Mouse (Mus musculus) midbrain, embryonic 13.5 days (tissue): ENCODE measurements around the gene Pecr. TPM values are rescaled to one million over a fixed set of nuclear protein-coding genes. Genes with fewer than 3 reads are reported as not detected.

Experiments
- ATAC-seq: fragments of 200-750 bp; cut with Nextera tagmentation; 2 replicates; pipeline ENCODE4 v1.8.0; 2017; ENCODE audit warnings: mild to moderate bottlenecking, moderate TSS enrichment, moderate library complexity
- H3K27ac ChIP-seq: fragments of 300-500 bp; sonication (generic); 2 replicates; pipeline ENCODE4 v1.5.1; 2015; ENCODE audit warnings: inconsistent platforms, mild to moderate bottlenecking, moderate library complexity
- H3K27me3 ChIP-seq: fragments of 300-500 bp; sonication (generic); 2 replicates; pipeline ENCODE4 v1.6.1; 2015; ENCODE audit warnings: mild to moderate bottlenecking, inconsistent platforms
- H3K36me3 ChIP-seq: fragments of 300-500 bp; sonication (generic); 2 replicates; pipeline ENCODE4 v1.6.1; 2015; ENCODE audit warnings: mild to moderate bottlenecking, inconsistent platforms
- H3K4me1 ChIP-seq: fragments of 300-500 bp; sonication (generic); replicated peaks from 2 replicates; pipeline ENCODE4 v1.6.1; 2015; ENCODE audit warnings: inconsistent platforms
- H3K4me2 ChIP-seq: fragments of 300-500 bp; sonication (generic); replicated peaks from 2 replicates; pipeline ENCODE4 v1.6.1; 2015; ENCODE audit warnings: moderate library complexity, mild to moderate bottlenecking, inconsistent platforms
- H3K4me3 ChIP-seq: fragments of 300-500 bp; sonication (generic); replicated peaks from 2 replicates; pipeline ENCODE4 v1.5.1; 2015; ENCODE audit warnings: mild to moderate bottlenecking, inconsistent platforms
- H3K9ac ChIP-seq: fragments of 300-500 bp; sonication (generic); replicated peaks from 2 replicates; pipeline ENCODE4 v1.6.1; 2015; ENCODE audit warnings: mild to moderate bottlenecking, inconsistent platforms
- H3K9me3 ChIP-seq: fragments of 300-500 bp; sonication (generic); 2 replicates; pipeline ENCODE4 v1.6.1; 2016; ENCODE audit warnings: mild to moderate bottlenecking, inconsistent platforms
- WGBS: fragments of 180-500 bp; shearing (Covaris S2); methylation state at CpG from one replicate; pipeline ENCODE4 v1.1.7; 2015; 5-methylcytosine and 5-hydroxymethylcytosine counted together
- polyA plus RNA-seq: library from polyadenylated mRNA; unstranded; fragments of >200 nt; fragmentation: Nextera tagmentation; extraction: Ambion mirVana; gene quantifications from 2 replicates; pipeline ENCODE4 v1.2.1, GENCODE M21; 2015

Gene Pecr
- 8.7 and 10.2 TPM in 2 replicates for polyA plus RNA-seq

DNA sequence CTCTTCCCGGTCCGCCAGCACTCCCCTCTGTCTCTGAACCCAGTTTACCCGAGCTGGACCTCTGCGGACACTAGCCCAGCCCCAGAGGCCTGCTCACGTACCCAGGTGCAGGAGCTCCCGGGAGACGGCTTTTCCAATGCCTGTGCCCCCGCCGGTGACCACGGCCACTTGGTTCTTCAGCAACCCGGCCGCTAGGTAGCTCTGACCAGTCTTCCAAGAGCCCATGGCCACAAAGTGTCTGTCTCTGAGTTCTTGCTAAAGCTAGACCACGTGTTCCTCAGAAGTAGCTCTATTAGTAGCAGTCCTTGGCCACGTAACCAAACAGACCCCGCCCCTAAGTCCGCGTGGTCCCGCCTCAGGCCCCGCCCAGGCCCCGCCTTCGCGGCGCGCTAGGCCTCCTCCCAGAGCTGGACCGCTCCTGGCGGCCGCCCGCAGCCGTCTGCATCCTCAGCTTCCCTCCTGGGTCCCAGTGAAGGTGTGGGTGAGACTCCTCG is at the start of gene Pecr, which contains the start of gene Tmem169:
Pecr (minus strand) TSS at position 323 of the 494 bp plus-strand sequence.
Tmem169 (plus strand) TSS at position 378 of the 494 bp plus-strand sequence.
- H3K9me3 ChIP-seq = no peaks in the 10 kb centered on the region
- under 1% methylated on average over 30 of the region's 30 CpGs for WGBS
- peak within 1 kb of the TSS; percentile 84 for H3K4me2 ChIP-seq
- peak within 1 kb of the TSS; percentile 81 for H3K9ac ChIP-seq
- no peaks in the 10 kb centered on the region for H3K27me3 ChIP-seq
- peak within 1 kb of the TSS; percentile 54 for H3K4me3 ChIP-seq
- H3K36me3 ChIP-seq = peaks cover 5% of the 10 kb centered on the region; the same call in 1 of the 2 replicates
- H3K4me1 ChIP-seq = peaks cover 34% of the 10 kb centered on the region
- peak; percentile 96 for ATAC-seq
- peak within 1 kb of the TSS; percentile 87 for H3K27ac ChIP-seq

DNA sequence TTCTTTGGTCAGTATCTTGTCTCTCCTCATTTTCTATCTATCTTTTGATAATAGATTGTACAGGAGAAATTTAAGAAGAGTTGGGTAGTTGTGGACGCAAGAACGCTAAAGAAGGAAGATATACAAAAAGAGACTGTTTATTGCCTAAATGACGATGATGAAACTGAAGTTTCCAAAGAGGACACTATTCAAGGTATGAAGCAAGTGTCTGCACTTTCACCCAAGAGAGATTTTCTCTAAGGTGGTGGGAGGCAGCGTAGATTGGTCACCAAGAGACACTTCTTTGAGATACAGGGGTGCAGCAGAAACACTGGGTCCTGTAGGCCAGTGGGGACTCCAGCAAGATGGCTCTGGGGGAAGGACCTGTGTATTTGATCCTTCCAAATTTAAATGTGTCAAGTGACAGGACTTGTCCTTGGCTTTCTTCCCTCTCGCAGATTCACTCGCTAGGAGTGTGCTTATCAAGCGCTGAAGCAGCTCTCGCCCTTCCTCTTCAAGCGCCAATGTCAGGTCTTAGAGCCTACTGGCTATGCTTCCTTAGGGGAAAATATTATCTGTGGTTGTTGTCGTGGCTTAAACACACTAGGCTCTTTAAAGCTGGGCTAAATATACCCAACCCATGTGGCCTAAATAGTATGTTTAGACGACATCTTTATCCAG is 42.2 kb upstream of the Pecr start:
- 96% methylated on average over 11 of the region's 11 CpGs for WGBS
- H3K4me1 ChIP-seq = no peaks in the 10 kb centered on the region
- ATAC-seq = no peak
- H3K4me3 ChIP-seq = no peak overlapping the region
- no peak overlapping the region for H3K9ac ChIP-seq
- H3K4me2 ChIP-seq = no peak overlapping the region
- peaks cover 61% of the 10 kb centered on the region for H3K36me3 ChIP-seq
- H3K27ac ChIP-seq = no peak overlapping the region
- no peaks in the 10 kb centered on the region for H3K9me3 ChIP-seq
- H3K27me3 ChIP-seq = no peaks in the 10 kb centered on the region

DNA sequence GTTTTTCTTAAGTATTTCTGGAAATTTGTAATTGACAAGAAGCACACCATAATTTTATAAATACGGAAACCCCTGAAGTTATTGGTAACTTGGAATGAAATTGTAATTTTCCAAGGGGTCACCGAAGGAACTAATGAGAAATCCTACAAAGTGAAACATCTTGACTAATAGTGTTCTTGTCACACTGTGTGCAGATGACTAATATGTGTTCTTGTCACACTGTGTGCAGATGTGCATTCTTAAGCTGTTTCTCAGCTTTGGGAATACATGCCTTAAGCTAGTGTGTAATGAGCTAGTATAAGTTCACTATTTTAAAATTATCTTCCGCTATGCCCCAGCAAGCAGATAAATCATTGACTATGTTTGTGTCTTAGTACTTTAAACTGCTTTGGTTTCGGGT is 39.1 kb upstream of the Pecr start:
- no peaks in the 10 kb centered on the region for H3K4me1 ChIP-seq
- peaks cover 68% of the 10 kb centered on the region for H3K36me3 ChIP-seq
- no peak for ATAC-seq
- no peak overlapping the region for H3K4me3 ChIP-seq
- no peaks in the 10 kb centered on the region for H3K27me3 ChIP-seq
- no peak overlapping the region for H3K27ac ChIP-seq
- H3K9me3 ChIP-seq = no peaks in the 10 kb centered on the region
- H3K9ac ChIP-seq = no peak overlapping the region
- no peak overlapping the region for H3K4me2 ChIP-seq
- 96% methylated on average over 4 of the region's 4 CpGs for WGBS

GRCm38 (mm10) chr1:72320759-72321158 is 36.6 kb upstream of the Pecr start:
- H3K9me3 ChIP-seq = no peaks in the 10 kb centered on the region
- 91% methylated on average over 5 of the region's 5 CpGs for WGBS
- no peak overlapping the region for H3K4me2 ChIP-seq
- H3K27me3 ChIP-seq = no peaks in the 10 kb centered on the region
- no peak overlapping the region for H3K9ac ChIP-seq
- no peaks in the 10 kb centered on the region for H3K4me1 ChIP-seq
- H3K36me3 ChIP-seq = peaks cover 52% of the 10 kb centered on the region
- ATAC-seq = no peak
- H3K27ac ChIP-seq = no peak overlapping the region
- H3K4me3 ChIP-seq = no peak overlapping the region

- 77% methylated on average over 7 of the region's 7 CpGs for WGBS
- Histone ChIP-seq H3K36me3 (peaks cover 43% of the 10 kb centered on the region), H3K4me3 (no peak overlapping the region), H3K27ac (no peak overlapping the region), H3K4me2 (no peak overlapping the region), H3K9ac (no peak overlapping the region), H3K9me3 (no peaks in the 10 kb centered on the region), H3K4me1 (no peaks in the 10 kb centered on the region), H3K27me3 (no peaks in the 10 kb centered on the region)
- no peak for ATAC-seq
Measured at GRCm38 (mm10) chr1:72316901-72317300, 32.8 kb upstream of the Pecr start.

DNA sequence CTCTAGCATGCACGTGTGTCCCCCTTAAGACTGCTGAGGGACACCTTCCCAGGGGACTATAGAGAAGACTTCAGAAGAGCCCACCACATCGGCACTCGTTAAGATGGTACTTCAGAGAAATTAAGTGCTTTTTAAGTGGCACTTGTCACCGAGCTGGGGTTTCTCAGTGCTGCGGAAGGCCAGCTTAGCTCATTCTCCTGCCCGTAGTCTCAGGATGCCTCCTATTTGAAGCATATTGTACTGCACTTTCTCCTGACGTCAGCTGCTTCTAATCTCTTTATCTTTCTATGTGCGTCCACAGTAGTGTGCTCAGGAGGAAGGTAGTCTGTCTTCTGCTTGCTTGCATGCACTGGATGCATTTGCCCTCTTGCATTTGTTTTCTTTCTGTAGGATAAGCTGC is 32.3 kb upstream of the Pecr start:
- no peak overlapping the region for H3K4me3 ChIP-seq
- H3K27me3 ChIP-seq = no peaks in the 10 kb centered on the region
- H3K36me3 ChIP-seq = peaks cover 46% of the 10 kb centered on the region
- WGBS = 68% methylated on average over 8 of the region's 8 CpGs
- H3K9me3 ChIP-seq = no peaks in the 10 kb centered on the region
- no peak overlapping the region for H3K9ac ChIP-seq
- no peaks in the 10 kb centered on the region for H3K4me1 ChIP-seq
- H3K27ac ChIP-seq = no peak overlapping the region
- ATAC-seq = no peak
- H3K4me2 ChIP-seq = no peak overlapping the region

- H3K9ac ChIP-seq = no peak overlapping the region
- no peak overlapping the region for H3K4me2 ChIP-seq
- ATAC-seq = no peak
Measured at GRCm38 (mm10) chr1:72315447-72315846, 31.3 kb upstream of the Pecr start.

GRCm38 (mm10) chr1:72313399-72314039 is 29.4 kb upstream of the Pecr start:
- Histone ChIP-seq H3K9ac (no peak overlapping the region), H3K27ac (no peak overlapping the region), H3K9me3 (no peaks in the 10 kb centered on the region), H3K27me3 (no peaks in the 10 kb centered on the region), H3K36me3 (peaks cover 22% of the 10 kb centered on the region), H3K4me3 (no peak overlapping the region), H3K4me1 (0 out of 2 replicates have a peak, but pooled peaks cover 9% of the 10 kb centered on the region), H3K4me2 (no peak overlapping the region)
- WGBS = 74% methylated on average over 5 of the region's 5 CpGs
- no peak for ATAC-seq

More at GRCm38 (mm10) chr1:72315447-72315846, 31.3 kb upstream of the Pecr start:
- Histone ChIP-seq H3K4me3 (no peak overlapping the region), H3K27me3 (no peaks in the 10 kb centered on the region), H3K36me3 (peaks cover 38% of the 10 kb centered on the region), H3K9me3 (no peaks in the 10 kb centered on the region), H3K27ac (no peak overlapping the region), H3K4me1 (no peaks in the 10 kb centered on the region)
- 92% methylated on average over 4 of the region's 4 CpGs for WGBS

DNA sequence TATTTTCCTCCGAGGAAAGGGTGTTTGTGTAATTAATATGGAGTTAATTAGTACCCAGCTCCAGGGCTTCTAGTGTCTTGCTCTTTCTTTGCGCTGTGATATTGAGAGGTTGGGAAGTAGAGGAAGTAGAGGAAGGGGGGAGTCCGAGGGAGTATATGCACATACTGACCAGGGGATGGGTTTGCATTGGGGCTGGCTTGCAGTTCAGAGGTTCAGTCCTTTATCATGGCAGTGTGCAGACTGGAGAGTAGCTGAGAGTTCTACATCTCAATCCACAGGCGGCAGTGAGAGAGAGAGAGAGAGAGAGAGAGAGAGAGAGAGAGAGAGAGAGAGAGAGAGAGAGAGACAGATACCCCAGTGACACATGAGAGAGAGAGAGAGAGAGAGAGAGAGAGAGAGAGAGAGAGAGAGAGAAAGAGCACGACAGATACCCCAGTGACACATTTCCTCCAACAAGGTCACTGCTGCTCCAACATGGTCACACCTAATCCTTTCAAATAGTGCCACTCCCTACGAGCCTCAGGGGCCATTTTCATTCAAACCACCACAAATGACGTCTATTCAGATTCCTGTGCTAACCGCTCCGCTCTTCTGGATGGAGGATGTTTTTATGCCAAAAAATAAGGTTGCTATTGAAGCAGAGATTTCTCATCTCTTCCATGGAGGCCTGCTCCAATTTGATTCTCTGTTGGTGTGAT is 28.7 kb upstream of the Pecr start:
- peaks cover 20% of the 10 kb centered on the region for H3K36me3 ChIP-seq
- H3K9ac ChIP-seq = no peak overlapping the region
- H3K4me1 ChIP-seq = peaks cover 15% of the 10 kb centered on the region
- ATAC-seq = no peak
- H3K4me2 ChIP-seq = no peak overlapping the region
- H3K27ac ChIP-seq = no peak overlapping the region
- no peaks in the 10 kb centered on the region for H3K9me3 ChIP-seq
- H3K4me3 ChIP-seq = no peak overlapping the region
- H3K27me3 ChIP-seq = no peaks in the 10 kb centered on the region
- WGBS = 89% methylated on average over 9 of the region's 9 CpGs

DNA sequence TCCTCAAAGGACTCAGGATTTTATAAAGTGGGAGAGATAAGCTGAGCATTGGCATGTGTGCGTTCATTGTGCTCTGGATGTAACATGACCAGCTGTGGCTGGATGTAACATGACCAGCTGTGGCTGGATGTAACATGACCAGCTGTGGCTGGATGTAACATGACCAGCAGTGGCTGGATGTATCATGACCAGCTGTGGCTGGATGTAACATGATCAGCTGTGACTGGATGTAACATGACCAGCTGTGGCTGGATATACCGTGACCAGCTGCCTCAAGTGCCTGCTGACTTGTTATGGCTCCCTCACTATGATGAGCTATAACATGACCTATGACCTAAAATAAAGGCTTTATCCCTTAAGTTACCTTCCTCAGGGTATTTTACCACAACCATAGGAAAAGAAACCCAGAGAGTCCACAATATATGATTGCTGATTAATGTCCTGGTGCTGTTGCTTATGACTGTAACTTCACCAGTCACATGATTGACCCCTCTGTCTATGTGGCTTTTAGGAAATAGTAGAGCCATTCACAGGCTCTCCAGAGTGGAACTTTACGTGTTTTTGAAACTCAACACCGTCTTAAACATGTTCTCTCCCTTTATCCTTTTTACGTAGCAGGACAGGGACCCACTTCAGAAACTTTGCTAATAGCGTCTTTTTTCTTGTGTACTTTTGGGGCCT is 25.8 kb upstream of the Pecr start:
- Histone ChIP-seq H3K9me3 (no peaks in the 10 kb centered on the region), H3K4me3 (no peak overlapping the region), H3K4me1 (peaks cover 19% of the 10 kb centered on the region), H3K36me3 (peaks cover 10% of the 10 kb centered on the region; the same call in 1 of the 2 replicates), H3K27ac (no peak overlapping the region), H3K9ac (no peak overlapping the region), H3K27me3 (no peaks in the 10 kb centered on the region), H3K4me2 (no peak overlapping the region)
- no peak for ATAC-seq
- 62% methylated on average over 6 of the region's 6 CpGs for WGBS

- Histone ChIP-seq H3K27me3 (no peaks in the 10 kb centered on the region), H3K4me2 (no peak overlapping the region), H3K27ac (no peak overlapping the region), H3K9ac (no peak overlapping the region), H3K4me1 (peaks cover 19% of the 10 kb centered on the region), H3K9me3 (no peaks in the 10 kb centered on the region), H3K4me3 (no peak overlapping the region), H3K36me3 (peaks cover 10% of the 10 kb centered on the region; the same call in 1 of the 2 replicates)
- WGBS = 71% methylated on average over 4 of the region's 4 CpGs
- ATAC-seq = no peak
Measured at GRCm38 (mm10) chr1:72308919-72309318, 24.8 kb upstream of the Pecr start.
